8 mouse cellular contexts compared by ENCODE assay signal in the genomic region with DNA sequence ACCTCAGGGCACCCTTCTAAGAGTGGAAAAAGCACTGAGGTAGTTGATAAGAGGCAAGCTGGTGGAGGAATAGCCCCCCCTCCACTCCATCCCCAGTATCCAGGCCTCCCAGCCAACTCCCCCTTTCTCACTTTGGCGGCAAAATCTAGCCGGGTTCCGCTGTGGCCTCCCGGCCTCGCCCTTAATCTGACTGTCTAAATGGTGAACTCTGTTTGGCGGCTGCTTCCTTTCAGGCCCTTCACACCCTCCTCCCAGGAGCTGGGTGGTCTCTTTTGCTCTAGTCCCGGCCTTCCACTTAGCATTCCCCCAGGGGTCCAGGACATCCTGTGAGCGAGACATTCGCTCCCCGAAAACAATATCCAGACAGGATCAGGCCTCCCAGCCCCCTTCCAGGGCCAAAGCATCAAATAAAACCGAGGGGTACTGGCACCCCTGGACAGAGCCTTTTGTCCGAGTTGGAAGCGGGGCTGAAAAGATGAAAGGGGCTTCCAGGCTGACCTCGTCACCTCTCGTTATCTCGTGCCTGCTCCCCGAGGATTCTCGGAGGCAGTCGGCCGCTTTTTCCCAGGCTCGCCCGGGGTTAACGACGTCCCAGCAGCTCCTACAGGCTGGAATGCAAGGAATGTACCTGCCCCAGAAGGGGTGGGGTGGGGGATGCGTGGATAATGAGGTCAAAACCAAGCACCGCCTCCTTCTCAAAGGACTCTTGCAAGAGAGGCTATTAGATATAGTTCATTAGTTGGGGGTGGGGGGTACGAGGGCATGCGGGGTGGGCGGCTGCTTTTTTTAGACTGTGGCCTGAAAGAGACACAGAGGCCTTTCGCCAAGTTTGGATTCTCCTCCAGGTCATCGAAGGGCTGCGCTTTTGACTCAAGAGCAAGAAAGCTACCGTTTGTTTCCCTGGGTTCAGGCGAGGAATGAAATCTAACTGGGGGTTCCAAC. TPM values are rescaled to one million over a fixed set of nuclear protein-coding genes. Genes with fewer than 3 reads are reported as not detected.
DNase-seq lines count a peak whose midpoint lies in the region; ATAC-seq and TF ChIP-seq lines count a peak whose summit lies in the region.

No protein-coding gene starts in this region.

- H3K4me1 ChIP-seq in brown adipose tissue, adult 24 weeks (ENCODE audit: control insufficient read depth, insufficient read depth, insufficient read length, low read length) = peaks cover 3% of the 10 kb centered on the region; the same call in 1 of the 2 replicates
- H3K4me1 ChIP-seq in forebrain, postnatal 0 days (ENCODE audit: insufficient read depth) = no peaks in the 10 kb centered on the region
- H3K4me1 ChIP-seq in kidney, embryonic 16.5 days (ENCODE audit: insufficient read depth, low read length) = peaks cover 19% of the 10 kb centered on the region

- no peak overlapping the region for H3K4me2 ChIP-seq in forebrain, postnatal 0 days (ENCODE audit: low read depth)
- H3K4me2 ChIP-seq in kidney, embryonic 16.5 days (replicated peaks; ENCODE audit: low read depth, low read length) = peak overlapping the region; percentile 45

- H3K4me3 ChIP-seq in brown adipose tissue, adult 24 weeks (ENCODE audit: insufficient read depth, low read depth, low read length) = peak overlapping the region; percentile 46
- H3K4me3 ChIP-seq in forebrain, postnatal 0 days (ENCODE audit: low read depth, low read length) = no peak overlapping the region
- peak overlapping the region; percentile 12; the same call in 1 of the 2 replicates for H3K4me3 ChIP-seq in kidney, embryonic 16.5 days (ENCODE audit: low read length)
- H3K4me3 ChIP-seq in left cerebral cortex, adult 2 months = no peak overlapping the region

- no peak overlapping the region for H3K9ac ChIP-seq in forebrain, postnatal 0 days
- H3K9ac ChIP-seq in kidney, embryonic 16.5 days (replicated peaks; ENCODE audit: low read length) = peak overlapping the region; percentile 52

- no peaks in the 10 kb centered on the region for H3K27me3 ChIP-seq in forebrain, postnatal 0 days (ENCODE audit: insufficient read depth, low read length)
- no peaks in the 10 kb centered on the region for H3K27me3 ChIP-seq in kidney, embryonic 16.5 days (ENCODE audit: insufficient read depth, low read length)

- WGBS in forebrain, postnatal 0 days = 7% methylated on average over 34 of the region's 34 CpGs
- WGBS in kidney, embryonic 16.5 days = 5% methylated on average over 34 of the region's 34 CpGs

- intact Hi-C loops in left cerebral cortex, adult 2 months (cut with DNase I) = no loop called here

- peak; percentile 27 for ATAC-seq in forebrain, postnatal 0 days
- ATAC-seq in kidney, embryonic 16.5 days (ENCODE audit: low FRiP score, low TSS enrichment) = peak; percentile 81
- no peak for ATAC-seq in megakaryocyte, adult 5-6 weeks (ENCODE audit: poor library complexity, severe bottlenecking)

- H3K9me3 ChIP-seq in forebrain, postnatal 0 days (ENCODE audit: low read length) = no peaks in the 10 kb centered on the region
- no peaks in the 10 kb centered on the region for H3K9me3 ChIP-seq in kidney, embryonic 16.5 days (ENCODE audit: low read length)

- H3K27ac ChIP-seq in brown adipose tissue, adult 24 weeks (replicated peaks; ENCODE audit: low read depth, low read length) = peak overlapping the region; percentile 94
- H3K27ac ChIP-seq in forebrain, postnatal 0 days (ENCODE audit: low read depth, low read length) = no peak overlapping the region
- H3K27ac ChIP-seq in kidney, embryonic 16.5 days (ENCODE audit: low read length) = peak overlapping the region; percentile 85
- H3K27ac ChIP-seq in left cerebral cortex, adult 2 months = no peak overlapping the region

- DNase-seq in forebrain, postnatal 0 days = no peak
- DNase-seq in lung, postnatal 14 days = peak; percentile 67
- DNase-seq in testis, postnatal 14 days (ENCODE audit: low spot score) = peak; percentile 41
- no peak for DNase-seq in left cerebral cortex, adult 18-20 months (ENCODE audit: low spot score in 2 of 2)
- DNase-seq in left cerebral cortex, adult 2 months (ENCODE audit: extremely low spot score in 1 of 2, low spot score in 2 of 2) = no peak

- H3K36me3 ChIP-seq in forebrain, postnatal 0 days (ENCODE audit: insufficient read depth) = no peaks in the 10 kb centered on the region
- H3K36me3 ChIP-seq in kidney, embryonic 16.5 days (ENCODE audit: insufficient read depth, low read length) = no peaks in the 10 kb centered on the region

- TF ChIP-seq CTCF in forebrain, postnatal 0 days (IDR thresholded peaks at IDR 0.05; ENCODE audit: low read depth) = no peak
- no peak for TF ChIP-seq CTCF in left cerebral cortex, adult 2 months (IDR thresholded peaks at IDR 0.05)

RNA-seq across cellular contexts. Expression of a gene that starts 39.4 kb away (rescaled TPM):
- polyA plus RNA-seq in brown adipose tissue, adult 24 weeks (2012; ENCODE audit: insufficient read depth, insufficient read length, missing spikeins) = 77.0 and 152 TPM in 2 replicates
- 8.7 and 14.6 TPM in 2 replicates for total RNA-seq in forebrain, postnatal 0 days (2014; rRNA removed)
- 10.3 and 12.0 TPM in 2 replicates for polyA plus RNA-seq in forebrain, postnatal 0 days (2015; fragmentation: Nextera tagmentation; extraction: Ambion mirVana)
- 12.5 and 14.5 TPM in 2 replicates for polyA plus RNA-seq in kidney, embryonic 16.5 days (2015; fragmentation: Nextera tagmentation; extraction: Ambion mirVana)
- total RNA-seq in left cerebral cortex, adult 18-20 months (2021) = 10 to 100 TPM in 1 of 2 experiments, 1 to 10 TPM in 1; 6.9 to 16.9 TPM
- total RNA-seq in megakaryocyte, adult 5-6 weeks (2015) = 65.2 and 66.9 TPM in 2 replicates
- 155 and 168 TPM in 2 replicates for total RNA-seq in megakaryocyte, adult 5-6 weeks (2017)
- total RNA-seq in left cerebral cortex, adult 2 months (2021) = 10 to 100 TPM in 1 of 2 experiments, 1 to 10 TPM in 1; 9.2 to 13.6 TPM

Comparison
In these comparisons a context has a peak if more than half of its experiments do, and no peak if none do; other contexts are left out.
1. H3K27ac ChIP-seq: peak in brown adipose tissue, adult 24 weeks (single experiment) and kidney, embryonic 16.5 days (single experiment); none in forebrain, postnatal 0 days (single experiment) and left cerebral cortex, adult 2 months (single experiment).
2. H3K4me3 ChIP-seq: peak in brown adipose tissue, adult 24 weeks (single experiment) and kidney, embryonic 16.5 days (single experiment); none in forebrain, postnatal 0 days (single experiment) and left cerebral cortex, adult 2 months (single experiment).
3. DNase-seq: peak in lung, postnatal 14 days (single experiment) and testis, postnatal 14 days (single experiment); none in forebrain, postnatal 0 days (single experiment), left cerebral cortex, adult 18-20 months (0 of 2) and left cerebral cortex, adult 2 months (0 of 2).